Mouse (Mus musculus) B cell, adult (primary cell): ENCODE measurements around the gene Mcts1. TPM values are rescaled to one million over a fixed set of nuclear protein-coding genes. Genes with fewer than 3 reads are reported as not detected.

Experiments used
- total RNA-seq: library from RNA; stranded (reverse); gene quantifications from 4 replicates; pipeline ENCODE4 v1.2.4, GENCODE M21; 2023; ENCODE audit not compliant: inconsistent age

The Mcts1 gene
- total RNA-seq = 67.4 to 74.3 TPM (median 71.2 TPM) in 4 replicates

GRCm38 (mm10) chrX:38600177-38600994, at the start of gene Mcts1:
TSS of gene Mcts1 (plus strand) at chrX:38600578.

DNA sequence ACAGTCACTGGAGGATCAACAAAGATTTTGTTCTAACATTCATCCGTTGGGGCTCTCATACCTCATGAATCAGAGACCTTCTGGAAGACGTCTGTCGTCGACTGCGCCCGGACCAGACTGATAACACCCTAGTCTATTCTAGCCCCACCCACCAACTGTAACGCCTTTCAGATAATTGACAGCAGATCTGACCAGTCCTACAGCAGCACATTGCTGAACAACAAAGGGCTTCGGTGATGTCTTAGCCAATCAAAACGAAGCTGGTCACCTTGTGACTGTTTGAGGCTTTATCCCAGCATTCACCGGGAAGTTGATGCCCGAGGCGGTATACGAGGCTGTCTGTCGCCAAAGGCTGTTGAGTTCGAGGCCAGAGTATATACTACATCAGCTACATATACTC, 24.3 kb upstream of the Mcts1 start, which contains the start of gene Cul4b:
Gene Cul4b, minus strand, starts transcription at position 119 of the 400 bp plus-strand sequence.

GRCm38 (mm10) chrX:38634801-38635637, 34.6 kb downstream of the Mcts1 start, which contains the start of gene C1galt1c1:
TSS of gene C1galt1c1 (minus strand) at chrX:38635087.

Other genes starting within 250 kb of the Mcts1 start
- 67.8 to 76.8 TPM (median 70.9 TPM) in 4 replicates for gene Lamp2, start 144.1 kb upstream of the Mcts1 start, total RNA-seq
- 38.9 to 44.0 TPM (median 42.2 TPM) in 4 replicates for gene Cul4b, start 24.4 kb upstream of the Mcts1 start, total RNA-seq
- gene C1galt1c1, start 34.5 kb downstream of the Mcts1 start, total RNA-seq = 14.3 to 17.0 TPM (median 15.9 TPM) in 4 replicates
- not detected in 4 replicates for gene 6030498E09Rik, start 172.1 kb downstream of the Mcts1 start, total RNA-seq